Mouse (Mus musculus) embryonic fibroblast, embryonic 13.5 days (primary cell): ENCODE measurements around the gene Anp32b.

Experiments
- CTCF ChIP-seq: IDR thresholded peaks from 2 replicates; pipeline ENCODE4 v1.5.1; 2011; ENCODE audit warnings: mild to moderate bottlenecking, control low read depth, low read length, moderate library complexity, borderline replicate concordance; ENCODE audit not compliant: insufficient read depth
- POLR2A ChIP-seq: IDR thresholded peaks from 2 replicates; pipeline ENCODE4 v1.6.1; 2011; ENCODE audit warnings: low read depth, mild to moderate bottlenecking, control low read depth, low read length, moderate library complexity

- no peak for TF ChIP-seq CTCF
- TF ChIP-seq POLR2A = no peak
Measured at GRCm38 (mm10) chr4:46498511-46498910, 47.8 kb downstream of the Anp32b start.
